Mouse (Mus musculus) thymus, adult 18-20 months (tissue): ENCODE data around the gene Ifi35.
A peak's percentile ranks its signal among the peaks of the same experiment; 100 is the strongest.
"Not testable (repeated sequence)": the region's sequence is repeated elsewhere in the genome, so short reads cannot be mapped to it uniquely, and the experiment has no call there.

Experiments
- DNase-seq, 2 experiments: peaks; one replicate each; pipeline ENCODE4 v3.0.0; 2022; ENCODE audit warnings: mixed read lengths in 2 of 2

Ifi35 gene

GRCm38 (mm10) chr11:101448274-101448746 is at the start of gene Ifi35:
TSS of gene Ifi35 (plus strand) at chr11:101448407.
- peak; percentile 59 to 65 for DNase-seq

- no peak for DNase-seq
Observed at GRCm38 (mm10) chr11:101415306-101415705, 32.9 kb upstream of the Ifi35 start.

GRCm38 (mm10) chr11:101416433-101417100 is 31.6 kb upstream of the Ifi35 start:
- DNase-seq = no peak

- DNase-seq = peak; percentile 71 to 79
Observed at GRCm38 (mm10) chr11:101417101-101417855, 30.9 kb upstream of the Ifi35 start, which contains the start of gene Aarsd1. TSS of gene Aarsd1 (minus strand) at chr11:101417615.

- no peak for DNase-seq
Observed at GRCm38 (mm10) chr11:101418991-101419390, 29.2 kb upstream of the Ifi35 start.

- DNase-seq = no peak
Observed at GRCm38 (mm10) chr11:101419610-101420009, 28.6 kb upstream of the Ifi35 start.

GRCm38 (mm10) chr11:101420148-101420547 is 28.1 kb upstream of the Ifi35 start:
- DNase-seq = no peak

GRCm38 (mm10) chr11:101424105-101424851 is 23.9 kb upstream of the Ifi35 start, which contains the start of gene Gm27029:
TSS of gene Gm27029 (minus strand) at chr11:101424796.
- DNase-seq = peak in 1 of 2 experiments; percentile 26

GRCm38 (mm10) chr11:101424925-101425813 is 23.0 kb upstream of the Ifi35 start, which contains the start of the genes Rundc1 and Ptges3l:
TSS of gene Rundc1 (plus strand) at chr11:101425085.
TSS of gene Ptges3l (minus strand) at chr11:101425333.
- DNase-seq = peak; percentile 95 to 96

GRCm38 (mm10) chr11:101426165-101426564 is 22.0 kb upstream of the Ifi35 start:
- no peak for DNase-seq

- DNase-seq = no peak
Observed at GRCm38 (mm10) chr11:101431327-101431726, 16.9 kb upstream of the Ifi35 start.

- no peak for DNase-seq
Observed at GRCm38 (mm10) chr11:101433396-101433795, 14.8 kb upstream of the Ifi35 start.

GRCm38 (mm10) chr11:101435831-101436230 is 12.4 kb upstream of the Ifi35 start:
- no peak for DNase-seq

- DNase-seq = no peak
Observed at GRCm38 (mm10) chr11:101436916-101437315, 11.3 kb upstream of the Ifi35 start.

GRCm38 (mm10) chr11:101438006-101438405 is 10.2 kb upstream of the Ifi35 start:
- DNase-seq = not testable (repeated sequence)

GRCm38 (mm10) chr11:101441450-101442126 is 6.6 kb upstream of the Ifi35 start:
- DNase-seq = not testable (repeated sequence)

GRCm38 (mm10) chr11:101442127-101442693 is 6.0 kb upstream of the Ifi35 start, which contains the start of gene Rpl27:
TSS of gene Rpl27 (plus strand) at chr11:101442298.
- peak; percentile 97 to 99 for DNase-seq

GRCm38 (mm10) chr11:101442760-101443159 is 5.4 kb upstream of the Ifi35 start:
- DNase-seq = no peak

- no peak for DNase-seq
Observed at GRCm38 (mm10) chr11:101446319-101446718, 1.9 kb upstream of the Ifi35 start.

- DNase-seq = not testable (repeated sequence)
Observed at GRCm38 (mm10) chr11:101446860-101447259, 1.3 kb upstream of the Ifi35 start.

- DNase-seq = no peak
Observed at GRCm38 (mm10) chr11:101447786-101448185, 421 bp upstream of the Ifi35 start.
